Mouse (Mus musculus) lung, embryonic 14.5 days (tissue): ENCODE measurements around the gene Rps27rt. TPM values are rescaled to one million over a fixed set of nuclear protein-coding genes. Genes with fewer than 3 reads are reported as not detected.
"Not testable (repeated sequence)": the region's sequence is repeated elsewhere in the genome, so short reads cannot be mapped to it uniquely, and the experiment has no call there.

Source experiments
- ATAC-seq: fragments of 200-750 bp; cut with Nextera tagmentation; 2 replicates; pipeline ENCODE4 v1.8.0; 2017; ENCODE audit warnings: mild to moderate bottlenecking, moderate TSS enrichment, moderate library complexity; ENCODE audit not compliant: insufficient read depth
- DNase-seq: peaks from one replicate; pipeline ENCODE4 v3.0.0-alpha.2; 2015
- H3K27ac ChIP-seq: fragments of 300-500 bp; sonication (generic); 2 replicates; pipeline ENCODE4 v1.5.1; 2014; ENCODE audit warnings: low read depth, mild to moderate bottlenecking, moderate library complexity
- H3K27me3 ChIP-seq: fragments of 300-500 bp; sonication (generic); 2 replicates; pipeline ENCODE4 v1.6.1; 2014; ENCODE audit warnings: low read length, control low read depth; ENCODE audit not compliant: insufficient read depth
- H3K36me3 ChIP-seq: fragments of 300-500 bp; sonication (generic); 2 replicates; pipeline ENCODE4 v1.6.1; 2014; ENCODE audit warnings: control low read depth; ENCODE audit not compliant: insufficient read depth
- H3K4me1 ChIP-seq: fragments of 300-500 bp; sonication (generic); 2 replicates; pipeline ENCODE4 v1.6.1; 2014; ENCODE audit warnings: antibody characterized with exemption, control low read depth; ENCODE audit not compliant: insufficient read depth
- H3K4me2 ChIP-seq: fragments of 300-500 bp; sonication (generic); 2 replicates; pipeline ENCODE4 v1.6.1; 2014; ENCODE audit warnings: mild to moderate bottlenecking
- H3K4me3 ChIP-seq: fragments of 300-500 bp; sonication (generic); 2 replicates; pipeline ENCODE4 v1.5.1; 2014; ENCODE audit warnings: low read depth, low read length
- H3K9ac ChIP-seq: fragments of 300-500 bp; sonication (generic); 2 replicates; pipeline ENCODE4 v1.6.1; 2014
- H3K9me3 ChIP-seq: fragments of 300-500 bp; sonication (generic); 2 replicates; pipeline ENCODE4 v1.6.1; 2016; ENCODE audit warnings: low read depth, low read length, control low read depth
- CTCF ChIP-seq: IDR thresholded peaks from 2 replicates; pipeline ENCODE4 v1.5.1; 2016; ENCODE audit warnings: antibody characterized with exemption, low read depth
- WGBS: fragments of 180-500 bp; shearing (Covaris S2); extraction: QIAGEN DNeasy Blood & Tissue Kit; methylation state at CpG from one replicate; pipeline ENCODE4 v1.1.7; 2014; 5-methylcytosine and 5-hydroxymethylcytosine counted together
- polyA plus RNA-seq: library from polyadenylated mRNA; unstranded; fragments of >200 nt; fragmentation: Nextera tagmentation; extraction: Ambion mirVana; gene quantifications from 2 replicates; pipeline ENCODE4 v1.2.1, GENCODE M21; 2014

The Rps27rt gene
- polyA plus RNA-seq, 1 experiment from 2014 or later, result 484 TPM

DNA sequence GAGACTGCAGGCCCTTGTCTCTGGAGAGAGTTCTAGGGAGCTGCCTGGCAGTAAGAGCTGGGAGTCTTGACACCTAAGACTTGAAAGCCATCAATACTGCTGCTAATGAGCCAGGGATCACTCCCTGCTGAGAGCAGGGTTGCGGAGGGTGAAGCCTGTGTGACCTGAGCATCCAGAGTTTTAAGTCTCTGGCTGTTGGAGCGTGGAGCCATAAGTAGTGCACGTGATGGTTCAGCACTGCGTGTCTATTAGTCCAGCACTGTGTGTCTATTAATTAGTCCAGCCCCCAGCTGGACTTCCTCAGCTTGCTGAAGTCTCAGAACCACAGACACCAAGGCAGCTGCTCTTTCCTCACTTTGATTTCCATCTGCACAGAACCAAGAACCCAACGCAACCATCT is 3.8 kb upstream of the Rps27rt start:
- H3K9ac ChIP-seq, result no peak overlapping the region
- no peaks in the 10 kb centered on the region for H3K4me1 ChIP-seq
- no peaks in the 10 kb centered on the region for H3K36me3 ChIP-seq
- H3K4me3 ChIP-seq, result no peak overlapping the region
- no peaks in the 10 kb centered on the region for H3K27me3 ChIP-seq
- no peak for ATAC-seq
- no peak overlapping the region for H3K4me2 ChIP-seq
- H3K9me3 ChIP-seq, result no peaks in the 10 kb centered on the region
- DNase-seq, result no peak
- whole genome bisulfite sequencing, result 91% methylated on average over 5 of the region's 5 CpGs
- H3K27ac ChIP-seq, result no peak overlapping the region
- no peak for TF ChIP-seq CTCF

DNA sequence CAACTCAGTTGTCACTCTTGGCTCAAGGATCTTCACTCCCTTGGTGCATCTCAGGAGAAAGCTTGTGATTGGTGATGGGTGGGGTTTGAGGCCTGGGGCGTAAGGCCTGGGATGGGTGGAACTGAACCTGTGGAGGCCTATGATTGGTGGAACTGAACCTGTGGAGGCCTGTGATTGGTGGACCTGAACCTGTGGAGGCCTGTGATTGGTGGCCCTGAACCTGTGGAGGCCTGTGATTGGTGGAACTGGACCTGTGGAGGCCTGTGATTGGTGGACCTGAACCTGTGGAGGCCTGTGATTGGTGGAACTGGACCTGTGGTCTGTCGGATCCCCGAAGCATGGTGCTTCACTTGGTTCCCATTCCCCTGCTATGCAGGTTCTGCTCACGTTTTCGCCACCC is 3.2 kb upstream of the Rps27rt start:
- ATAC-seq (no peak), DNase-seq (no peak)
- no peak for TF ChIP-seq CTCF
- H3K36me3 ChIP-seq, result no peaks in the 10 kb centered on the region
- no peaks in the 10 kb centered on the region for H3K27me3 ChIP-seq
- no peak overlapping the region for H3K9ac ChIP-seq
- no peak overlapping the region for H3K27ac ChIP-seq
- no peaks in the 10 kb centered on the region for H3K4me1 ChIP-seq
- H3K4me2 ChIP-seq, result no peak overlapping the region
- H3K4me3 ChIP-seq, result no peak overlapping the region
- 87% methylated on average over 5 of the region's 5 CpGs for WGBS
- H3K9me3 ChIP-seq, result no peaks in the 10 kb centered on the region

DNA sequence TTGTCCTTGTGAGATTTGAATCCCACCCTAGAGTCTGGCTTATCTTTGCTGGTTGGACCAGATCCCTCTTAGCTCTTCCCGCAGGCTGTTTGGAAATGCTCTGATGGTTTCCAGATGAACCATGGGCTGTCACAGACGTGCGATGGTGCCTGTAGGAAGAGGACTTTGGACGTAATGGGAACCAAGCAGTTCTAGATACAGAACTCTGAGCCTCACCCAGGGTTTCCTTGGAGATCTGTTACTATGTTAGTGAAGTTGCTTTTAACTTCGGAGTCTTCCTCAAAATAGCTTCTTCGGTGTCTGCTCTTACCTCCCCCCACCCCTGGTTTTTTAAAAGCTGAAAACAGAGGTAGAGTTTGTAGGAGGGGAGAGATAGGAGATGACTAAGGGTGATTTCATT is 2.6 kb downstream of the Rps27rt start:
- WGBS, result 48% methylated on average over 6 of the region's 6 CpGs
- ATAC-seq (no peak), DNase-seq (peak; percentile 13)
- Histone ChIP-seq H3K27me3 (peaks cover 7% of the 10 kb centered on the region), H3K36me3 (no peaks in the 10 kb centered on the region), H3K4me1 (no peaks in the 10 kb centered on the region), H3K9ac (no peak overlapping the region), H3K9me3 (no peaks in the 10 kb centered on the region), H3K4me2 (peak overlapping the region; percentile 86; the same call in 1 of the 2 replicates), H3K27ac (no peak overlapping the region), H3K4me3 (no peak overlapping the region)
- TF ChIP-seq CTCF, result no peak

DNA sequence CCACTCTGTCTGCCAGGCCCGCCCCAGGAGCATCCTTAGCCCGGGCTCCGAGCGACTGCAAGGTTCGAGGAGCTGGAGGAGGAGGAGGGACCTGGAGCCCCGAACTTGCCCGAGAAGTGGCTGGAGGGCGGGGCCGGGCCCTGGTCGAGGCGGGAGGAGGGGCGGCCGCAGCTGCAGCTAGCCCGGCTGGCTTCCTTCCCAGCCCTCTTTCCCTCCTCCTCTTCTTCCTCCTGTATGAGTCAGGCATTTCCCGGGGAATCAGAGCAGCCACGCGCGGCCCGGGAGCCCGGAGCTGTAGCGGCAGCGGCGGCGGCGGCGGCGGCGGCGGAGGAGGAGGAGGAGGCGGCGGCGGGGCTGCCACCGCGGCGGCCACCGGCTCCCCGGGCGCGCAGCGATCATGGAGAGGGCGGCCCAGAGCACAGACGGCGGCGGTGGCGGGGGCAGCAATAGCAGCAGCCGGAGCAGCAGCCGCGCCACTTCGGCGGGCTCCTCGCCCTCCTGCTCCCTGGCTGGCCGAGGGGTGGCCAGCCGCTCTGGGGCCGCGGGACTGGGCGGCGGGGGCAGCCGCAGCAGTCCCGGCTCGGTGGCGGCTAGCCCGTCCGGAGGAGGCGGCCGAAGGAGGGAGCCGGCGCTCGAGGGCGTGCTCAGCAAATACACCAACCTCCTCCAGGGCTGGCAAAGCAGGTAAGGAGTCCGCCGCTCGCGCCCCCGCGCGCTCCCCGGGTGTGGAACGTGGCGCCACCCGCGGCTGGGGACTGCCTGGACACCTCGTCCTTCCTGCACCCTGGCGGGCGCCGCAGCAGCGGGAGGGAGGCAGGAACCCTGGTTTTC is 4.0 kb downstream of the Rps27rt start, which contains the start of gene Osbpl10:
Osbpl10 (plus strand) TSS at position 289 of the 831 bp plus-strand sequence.
- WGBS, result under 1% methylated on average over 78 of the region's 86 CpGs
- TF ChIP-seq CTCF, result peak; percentile 39
- Histone ChIP-seq H3K4me1 (no peaks in the 10 kb centered on the region), H3K9me3 (no peaks in the 10 kb centered on the region), H3K4me2 (peak within 1 kb of the TSS; percentile 86), H3K36me3 (no peaks in the 10 kb centered on the region), H3K27ac (peak within 1 kb of the TSS; percentile 88), H3K4me3 (peak within 1 kb of the TSS; percentile 75), H3K27me3 (peaks cover 7% of the 10 kb centered on the region), H3K9ac (peak within 1 kb of the TSS; percentile 77)
- ATAC-seq (peak; percentile 81), DNase-seq (peak; percentile 90)

- no peaks in the 10 kb centered on the region for H3K36me3 ChIP-seq
- no peaks in the 10 kb centered on the region for H3K4me1 ChIP-seq
- 6% methylated on average over 31 of the region's 31 CpGs for WGBS
- H3K9ac ChIP-seq, result peak overlapping the region; percentile 77
- H3K27me3 ChIP-seq, result peaks cover 7% of the 10 kb centered on the region
- H3K4me3 ChIP-seq, result peak overlapping the region; percentile 75
- no peaks in the 10 kb centered on the region for H3K9me3 ChIP-seq
- peak overlapping the region; percentile 86 for H3K4me2 ChIP-seq
- TF ChIP-seq CTCF, result no peak
- DNase-seq, result peak; percentile 32
- peak overlapping the region; percentile 88 for H3K27ac ChIP-seq
- ATAC-seq, result peak; percentile 72
Observed at GRCm38 (mm10) chr9:114977461-114978280, 4.9 kb downstream of the Rps27rt start.

GRCm38 (mm10) chr9:114966286-114966685 is 16.3 kb downstream of the Rps27rt start:
- H3K27me3 ChIP-seq, H3K4me2 ChIP-seq, H3K4me3 ChIP-seq, H3K9ac ChIP-seq, ATAC-seq, H3K4me1 ChIP-seq, DNase-seq, H3K36me3 ChIP-seq, H3K9me3 ChIP-seq, H3K27ac ChIP-seq: not testable (repeated sequence)
- WGBS, result 77% methylated on average over 7 of the region's 7 CpGs

DNA sequence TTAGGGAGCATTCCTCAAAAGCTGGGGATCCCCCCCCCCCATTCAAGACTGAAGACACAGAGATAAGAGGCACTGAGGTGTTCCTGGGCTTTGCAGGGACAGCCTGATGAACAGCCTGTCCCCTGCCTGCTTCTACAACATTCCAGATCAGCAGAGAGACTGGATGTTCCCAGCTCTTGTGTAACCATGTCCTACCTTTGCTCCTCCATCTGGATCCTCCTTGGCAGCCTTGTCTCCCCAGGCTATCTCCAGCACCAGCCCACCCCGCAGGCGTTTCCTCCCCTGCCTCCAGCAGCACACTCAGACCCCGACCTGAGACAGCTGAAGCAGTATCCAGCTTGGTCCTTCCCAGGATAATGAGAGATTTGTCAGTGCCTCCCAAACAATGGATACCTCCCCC is 18.4 kb downstream of the Rps27rt start:
- no peaks in the 10 kb centered on the region for H3K36me3 ChIP-seq
- DNase-seq (no peak), ATAC-seq (no peak)
- H3K4me1 ChIP-seq, result no peaks in the 10 kb centered on the region
- WGBS, result 56% methylated on average over 3 of the region's 3 CpGs
- H3K9ac ChIP-seq, result no peak overlapping the region
- H3K4me2 ChIP-seq, result no peak overlapping the region
- H3K27me3 ChIP-seq, result no peaks in the 10 kb centered on the region
- no peak overlapping the region for H3K27ac ChIP-seq
- no peaks in the 10 kb centered on the region for H3K9me3 ChIP-seq
- no peak for TF ChIP-seq CTCF
- no peak overlapping the region for H3K4me3 ChIP-seq
